Mouse (Mus musculus): ENCODE results near the gene Lrrc57. TPM values are rescaled to one million over a fixed set of nuclear protein-coding genes. Genes with fewer than 3 reads are reported as not detected.
A peak's percentile ranks its signal among the peaks of the same experiment; 100 is the strongest.
"Not testable (repeated sequence)": the region's sequence is repeated elsewhere in the genome, so short reads cannot be mapped to it uniquely, and the experiment has no call there.

The Lrrc57 gene
- total RNA-seq, 2 experiments from 2014 or later, result 10.3 to 13.2 TPM

GRCm38 (mm10) chr2:120616279-120617163, 7.2 kb upstream of the Lrrc57 start:
- DNase-seq, result no peak

DNA sequence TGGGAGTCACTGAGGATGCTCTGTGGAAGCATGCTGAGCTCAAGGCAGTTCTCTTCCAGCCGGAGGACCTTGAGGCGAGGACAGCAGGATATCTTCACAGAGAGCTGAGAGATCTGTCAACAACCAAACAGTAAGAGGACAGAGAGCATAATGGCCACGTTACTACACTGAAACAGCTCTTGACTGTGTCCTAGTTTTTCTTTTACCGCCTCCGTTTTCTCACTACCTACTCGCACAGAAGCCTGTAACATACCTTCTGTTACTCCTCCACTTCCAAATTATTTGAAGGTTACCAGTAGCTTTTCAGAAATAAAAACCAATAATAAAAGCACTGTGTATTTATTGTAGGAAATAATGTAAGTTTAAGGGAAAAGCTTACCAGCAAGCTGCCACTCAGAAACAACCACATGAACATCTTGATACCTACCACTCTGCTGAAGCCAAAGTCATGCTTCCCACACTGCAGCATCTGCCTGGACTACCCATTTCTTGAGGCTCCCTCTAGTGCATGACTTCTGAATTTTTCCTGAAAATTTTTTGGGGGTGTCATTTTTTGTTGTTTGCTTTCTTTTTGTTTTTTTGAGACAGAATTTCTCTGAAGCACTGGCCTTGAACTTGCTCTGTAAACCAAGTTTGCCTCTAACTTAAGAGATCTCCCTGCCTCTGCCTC, 3.2 kb downstream of the Lrrc57 start:
- intact Hi-C loops (cut with DNase I; ENCODE audit: low total_unique reads), result loop anchor here (5.0 kb wide), 1 partner anchor 79 kb away; no protein-coding TSS in a partner anchor
- DNase-seq, result no peak

More at GRCm38 (mm10) chr2:120616279-120617163, 7.2 kb upstream of the Lrrc57 start:
- intact Hi-C loops (cut with DNase I; ENCODE audit: low total_unique reads), result no loop called here

DNA sequence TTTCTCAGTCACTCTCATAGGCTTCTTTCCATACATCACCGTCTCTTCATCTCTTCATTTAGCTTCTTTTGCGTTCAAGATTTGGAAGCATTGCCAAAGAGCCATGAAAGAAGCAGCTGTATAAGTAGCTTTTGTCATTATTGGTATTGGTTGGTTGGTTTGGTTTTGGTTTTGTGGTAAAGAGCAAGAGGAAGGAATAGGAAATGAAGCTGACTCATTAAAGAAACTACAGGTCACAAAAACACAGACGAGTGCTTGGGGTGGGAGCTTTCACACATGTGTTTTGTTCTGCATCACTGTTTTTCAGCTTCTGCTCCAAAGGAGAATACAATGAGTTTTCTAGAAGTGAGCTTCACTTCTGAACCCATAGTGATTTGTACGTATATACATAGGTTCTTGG, 9.8 kb downstream of the Lrrc57 start:
- intact Hi-C loops (cut with DNase I; ENCODE audit: low total_unique reads), result no loop called here
- no peak for DNase-seq

GRCm38 (mm10) chr2:120597734-120598133, 11.6 kb downstream of the Lrrc57 start:
- intact Hi-C loops (cut with DNase I; ENCODE audit: low total_unique reads), result no loop called here
- no peak for DNase-seq

- intact Hi-C loops (cut with DNase I; ENCODE audit: low total_unique reads), result no loop called here
- DNase-seq, result no peak
Measured at GRCm38 (mm10) chr2:120592227-120592626, 17.1 kb downstream of the Lrrc57 start.

- intact Hi-C loops (cut with DNase I; ENCODE audit: low total_unique reads), result no loop called here
- DNase-seq, result no peak
Measured at GRCm38 (mm10) chr2:120589759-120590158, 19.6 kb downstream of the Lrrc57 start.

GRCm38 (mm10) chr2:120578286-120578685, 31.0 kb downstream of the Lrrc57 start:
- intact Hi-C loops (cut with DNase I; ENCODE audit: low total_unique reads), result no loop called here
- DNase-seq, result no peak

DNA sequence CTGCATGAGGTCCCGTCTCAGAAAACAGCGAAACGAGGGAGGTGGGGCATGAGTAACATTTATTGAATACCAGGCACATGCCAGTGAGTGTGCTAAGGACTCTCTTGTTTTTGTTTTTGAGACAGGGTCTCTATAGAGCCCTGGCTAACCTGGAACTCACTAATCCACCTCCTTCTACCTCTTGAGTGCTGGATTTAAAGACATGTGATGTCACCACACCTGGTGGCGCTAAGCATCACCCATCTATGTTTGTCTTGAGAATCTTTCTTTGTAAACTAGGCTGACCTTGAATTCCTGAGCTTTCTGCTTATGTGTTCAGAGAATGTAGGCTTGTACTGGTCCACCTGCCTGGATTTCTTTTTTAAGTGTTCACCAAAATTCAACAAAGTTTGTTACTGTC, 31.5 kb downstream of the Lrrc57 start:
- DNase-seq, result no peak
- intact Hi-C loops (cut with DNase I; ENCODE audit: low total_unique reads), result no loop called here

DNA sequence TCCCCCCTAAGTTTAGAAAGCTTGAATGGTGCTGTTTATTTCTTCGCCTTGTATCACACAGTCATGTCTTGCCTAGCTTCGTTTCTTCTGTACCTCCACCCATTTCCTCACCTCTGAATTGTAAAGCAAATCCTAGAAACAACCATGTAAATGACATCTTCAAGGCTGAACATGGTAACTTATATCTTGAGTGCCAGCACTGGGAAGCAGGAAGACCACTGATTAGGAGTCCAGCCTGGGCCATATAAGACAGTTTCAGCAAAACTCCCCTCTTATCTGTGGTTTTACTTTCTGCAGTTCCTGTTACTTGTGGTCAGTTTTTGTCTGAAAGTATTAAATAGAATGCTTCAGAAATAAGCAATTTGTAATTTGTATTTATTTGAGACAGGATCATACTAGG, 33.3 kb downstream of the Lrrc57 start:
- intact Hi-C loops (cut with DNase I; ENCODE audit: low total_unique reads), result no loop called here
- DNase-seq, result no peak

DNA sequence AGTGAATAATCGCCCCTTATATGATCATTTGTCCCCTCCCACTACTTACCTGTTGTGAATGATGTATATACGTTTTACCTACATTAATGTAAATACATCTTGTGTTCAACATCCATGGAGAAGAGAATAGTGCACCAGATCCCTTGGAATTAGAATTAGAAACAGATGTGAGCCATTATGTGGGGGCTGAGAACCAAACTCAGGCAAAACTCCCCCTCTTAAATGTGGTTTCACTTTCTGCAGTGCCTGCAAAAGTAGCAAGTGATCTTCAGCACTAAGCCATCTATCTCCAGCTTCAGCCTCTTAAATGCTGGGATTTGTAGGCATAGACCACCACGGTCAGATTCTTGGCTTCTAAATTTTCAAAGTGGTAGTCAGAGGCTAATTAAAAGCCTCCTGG, 34.2 kb downstream of the Lrrc57 start:
- no peak for DNase-seq
- intact Hi-C loops (cut with DNase I; ENCODE audit: low total_unique reads), result no loop called here

DNA sequence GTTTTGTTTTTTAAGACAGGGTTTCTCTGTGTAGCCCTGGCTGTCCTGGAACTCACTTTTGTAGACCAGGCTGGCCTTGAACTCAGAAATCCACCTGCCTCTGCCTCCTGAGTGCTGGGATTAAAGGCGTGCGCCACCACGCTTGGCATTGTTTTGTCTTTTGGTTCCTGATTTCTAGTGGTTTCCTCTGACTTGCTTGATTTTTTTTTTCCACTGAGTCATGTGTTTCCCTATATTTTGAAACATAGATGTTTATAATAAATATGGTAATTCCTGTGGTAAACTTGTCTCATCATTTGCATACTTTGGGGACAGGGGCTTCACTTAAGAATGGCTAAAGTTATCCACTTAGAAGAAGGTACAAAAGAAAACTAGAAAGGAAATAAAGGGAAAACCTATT, 37.2 kb downstream of the Lrrc57 start:
- intact Hi-C loops (cut with DNase I; ENCODE audit: low total_unique reads); DNase-seq: not testable (repeated sequence)

- intact Hi-C loops (cut with DNase I; ENCODE audit: low total_unique reads), result no loop called here
- DNase-seq, result no peak
Measured at GRCm38 (mm10) chr2:120571081-120571480, 38.2 kb downstream of the Lrrc57 start.

DNA sequence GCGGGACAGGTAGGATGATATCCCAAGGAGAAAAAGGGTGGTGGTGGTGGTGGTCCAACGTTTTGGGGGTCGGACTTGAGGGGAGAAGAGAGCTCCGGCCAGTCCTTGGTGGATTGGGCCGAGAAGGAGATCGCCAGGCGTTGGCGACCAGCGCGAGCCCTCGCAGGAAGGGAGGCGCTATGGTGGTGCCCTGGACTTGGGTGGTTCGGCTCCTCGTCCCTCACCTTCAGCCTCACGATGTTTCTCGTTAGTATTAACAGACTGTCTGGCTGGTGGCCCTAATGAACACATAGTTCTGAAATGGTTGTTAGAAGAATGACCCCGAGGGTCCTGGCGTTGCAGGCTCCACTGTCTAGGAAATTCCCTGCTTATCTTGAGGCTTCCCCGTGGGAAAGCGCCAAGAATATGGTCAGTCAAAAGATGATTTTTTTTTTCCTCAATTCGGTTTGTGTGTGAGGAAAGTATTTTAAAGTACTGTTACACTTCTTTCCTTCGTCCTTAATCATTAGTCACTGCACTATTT, 41.5 kb downstream of the Lrrc57 start:
- DNase-seq, result no peak
- intact Hi-C loops (cut with DNase I; ENCODE audit: low total_unique reads), result no loop called here

DNA sequence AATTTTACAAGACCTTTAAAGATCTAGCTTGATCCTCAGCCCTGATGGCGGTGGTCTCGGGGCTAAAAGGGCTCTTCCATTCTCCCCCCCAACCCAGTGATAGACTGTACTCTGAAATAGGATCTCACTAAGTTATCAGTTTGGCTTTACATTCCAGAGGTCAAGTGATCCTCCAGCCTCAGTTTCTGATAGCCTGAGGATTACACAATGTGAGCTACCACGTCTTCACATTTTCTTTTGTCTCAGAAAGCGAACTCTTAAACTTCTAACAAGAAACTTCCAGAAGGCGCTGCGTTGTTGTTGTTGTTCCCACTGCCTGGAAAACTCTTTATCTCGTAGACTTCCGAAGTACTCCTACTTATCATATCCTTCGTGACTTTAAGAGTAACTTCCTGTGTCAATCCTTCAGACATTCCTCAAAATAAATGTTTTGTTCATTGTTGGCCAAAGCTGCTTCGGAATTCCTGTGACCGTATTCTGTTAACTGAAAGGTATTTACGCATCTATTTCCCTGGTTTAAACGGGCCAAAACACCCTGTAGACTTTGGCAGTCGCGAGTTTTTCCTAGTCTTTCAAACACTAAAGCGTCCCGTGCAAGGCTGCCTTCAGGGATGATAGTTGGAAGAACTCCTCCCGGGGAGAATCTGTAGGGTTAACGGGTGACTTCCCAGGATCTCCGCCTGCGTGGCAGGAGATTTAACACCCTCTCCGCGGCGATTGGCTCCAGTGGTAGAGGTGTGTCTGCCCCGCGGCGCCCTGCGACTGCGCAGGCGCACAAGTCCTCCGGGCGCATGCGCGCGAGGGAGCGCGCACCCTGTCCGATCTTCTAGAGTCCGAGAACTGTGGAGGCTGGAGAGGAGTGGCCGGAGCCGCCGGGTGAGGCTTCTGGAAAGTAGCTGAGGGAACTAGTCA, 42.2 kb downstream of the Lrrc57 start, which contains the start of gene Snap23:
TSS of gene Snap23 (plus strand) at position 786 of the 912 bp plus-strand sequence.
- intact Hi-C loops (cut with DNase I; ENCODE audit: low total_unique reads), result no loop called here
- DNase-seq, result peak; percentile 94

DNA sequence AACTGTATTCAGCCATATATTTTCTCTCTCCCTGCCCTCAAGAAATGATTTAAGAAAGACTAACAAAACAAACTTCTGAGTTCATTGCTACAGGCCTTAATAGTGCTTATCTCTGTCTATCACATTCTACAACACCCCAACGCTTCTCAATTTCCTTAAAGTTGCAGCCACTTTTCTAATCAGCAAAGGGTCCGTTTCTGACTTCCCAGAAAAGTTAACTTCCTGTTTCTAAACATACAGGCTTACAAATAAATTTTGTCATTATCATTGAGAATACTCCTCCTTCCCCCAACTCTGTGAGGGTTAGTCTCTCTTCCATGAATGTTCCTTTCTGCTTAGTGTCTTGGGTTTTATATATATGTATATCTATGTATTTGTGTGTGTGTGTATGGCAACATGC, 44.0 kb downstream of the Lrrc57 start:
- DNase-seq, result no peak
- intact Hi-C loops (cut with DNase I; ENCODE audit: low total_unique reads), result no loop called here

DNA sequence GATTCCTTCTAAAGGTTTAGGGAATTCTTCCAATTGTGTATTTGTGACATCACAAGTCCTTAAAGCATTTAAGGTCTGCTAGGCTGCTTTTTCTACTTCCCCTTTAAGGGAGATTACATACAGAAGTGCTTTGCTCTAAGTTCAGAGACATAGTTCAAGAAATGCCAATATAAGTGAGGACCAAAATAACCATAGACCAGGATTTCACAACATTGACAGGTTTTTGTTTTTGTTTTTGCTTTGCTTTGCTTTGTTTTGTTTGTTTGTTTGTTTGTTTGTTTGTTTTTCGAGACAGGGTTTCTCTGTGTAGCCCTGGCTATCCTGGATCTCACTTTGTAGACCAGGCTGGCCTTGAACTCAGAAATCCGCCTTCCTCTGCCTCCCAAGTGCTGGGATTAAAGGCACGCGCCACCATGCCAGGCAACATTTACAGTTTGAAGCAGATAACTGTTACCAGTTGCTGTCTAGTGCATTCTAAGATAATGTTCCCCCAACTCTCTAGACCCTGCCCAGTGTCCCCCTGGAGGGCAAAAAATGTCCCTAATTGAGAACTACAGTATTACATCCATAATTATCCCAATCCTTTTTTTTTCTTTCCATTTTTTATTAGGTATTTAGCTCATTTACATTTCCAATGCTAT, 44.7 kb downstream of the Lrrc57 start:
- DNase-seq; intact Hi-C loops (cut with DNase I; ENCODE audit: low total_unique reads): not testable (repeated sequence)

- DNase-seq, result peak; percentile 87
- intact Hi-C loops (cut with DNase I; ENCODE audit: low total_unique reads), result no loop called here
Measured at GRCm38 (mm10) chr2:120563235-120563990, 45.9 kb downstream of the Lrrc57 start, which contains the start of gene Zfp106. Gene Zfp106 (minus strand): TSS chr2:120563843.

GRCm38 (mm10) chr2:120562859-120563234, 46.5 kb downstream of the Lrrc57 start:
- no peak for DNase-seq
- intact Hi-C loops (cut with DNase I; ENCODE audit: low total_unique reads), result no loop called here
